Mouse (Mus musculus) embryonic facial prominence, embryonic 13.5 days (tissue): Measurements from ENCODE around the gene Fxn. TPM values are rescaled to one million over a fixed set of nuclear protein-coding genes. Genes with fewer than 3 reads are reported as not detected.

ENCODE experiments used
- ATAC-seq: fragments of 200-750 bp; cut with Nextera tagmentation; 2 replicates; pipeline ENCODE4 v1.8.0; 2017; ENCODE audit warnings: low read depth; ENCODE audit not compliant: insufficient number of reproducible peaks, insufficient read depth, low FRiP score, low TSS enrichment
- H3K27ac ChIP-seq: fragments of 300-500 bp; sonication (generic); 2 replicates; pipeline ENCODE4 v1.5.1; 2015; ENCODE audit warnings: moderate library complexity, mild to moderate bottlenecking, inconsistent platforms
- H3K27me3 ChIP-seq: fragments of 300-500 bp; sonication (generic); 2 replicates; pipeline ENCODE4 v1.6.1; 2015; ENCODE audit warnings: mild to moderate bottlenecking, inconsistent platforms
- H3K36me3 ChIP-seq: fragments of 300-500 bp; sonication (generic); 2 replicates; pipeline ENCODE4 v1.6.1; 2015; ENCODE audit warnings: mild to moderate bottlenecking, inconsistent platforms
- H3K4me1 ChIP-seq: fragments of 300-500 bp; sonication (generic); 2 replicates; pipeline ENCODE4 v1.6.1; 2015; ENCODE audit warnings: inconsistent platforms
- H3K4me2 ChIP-seq: fragments of 300-500 bp; sonication (generic); 2 replicates; pipeline ENCODE4 v1.6.1; 2015; ENCODE audit warnings: moderate library complexity, mild to moderate bottlenecking, inconsistent platforms
- H3K4me3 ChIP-seq: fragments of 300-500 bp; sonication (generic); 2 replicates; pipeline ENCODE4 v1.5.1; 2015; ENCODE audit warnings: mild to moderate bottlenecking, inconsistent platforms
- H3K9ac ChIP-seq: fragments of 300-500 bp; sonication (generic); 2 replicates; pipeline ENCODE4 v1.6.1; 2015; ENCODE audit warnings: mild to moderate bottlenecking, inconsistent platforms
- H3K9me3 ChIP-seq: fragments of 300-500 bp; sonication (generic); 2 replicates; pipeline ENCODE4 v1.6.1; 2016; ENCODE audit warnings: inconsistent platforms
- WGBS: fragments of 180-500 bp; shearing (Covaris S2); methylation state at CpG from one replicate; pipeline ENCODE4 v1.1.7; 2015; ENCODE audit warnings: mixed read lengths; 5-methylcytosine and 5-hydroxymethylcytosine counted together
- polyA plus RNA-seq: library from polyadenylated mRNA; unstranded; fragments of >200 nt; fragmentation: Nextera tagmentation; extraction: Ambion mirVana; gene quantifications from 2 replicates; pipeline ENCODE4 v1.2.1, GENCODE M21; 2015

Gene Fxn
- polyA plus RNA-seq, 1 experiment from 2014 or later, result 54.6 TPM

- no peak for ATAC-seq
Observed at GRCm38 (mm10) chr19:24212552-24213249, 67.7 kb downstream of the Fxn start.

More at GRCm38 (mm10) chr19:24212552-24213249, 67.7 kb downstream of the Fxn start:
- no peak overlapping the region for H3K4me3 ChIP-seq
- H3K9me3 ChIP-seq, result no peaks in the 10 kb centered on the region
- H3K4me1 ChIP-seq, result no peaks in the 10 kb centered on the region
- H3K9ac ChIP-seq, result no peak overlapping the region
- 79% methylated on average over 12 of the region's 12 CpGs for WGBS
- H3K27ac ChIP-seq, result no peak overlapping the region
- no peaks in the 10 kb centered on the region for H3K36me3 ChIP-seq
- H3K4me2 ChIP-seq, result no peak overlapping the region
- H3K27me3 ChIP-seq, result no peaks in the 10 kb centered on the region

Other genes starting within 250 kb of the Fxn start
- gene Fam189a2, start 249.6 kb downstream of the Fxn start, polyA plus RNA-seq, result 0.47 and 0.48 TPM in 2 replicates
- gene Tjp2, start 55.6 kb downstream of the Fxn start, polyA plus RNA-seq, result 16.5 and 17.5 TPM in 2 replicates
- gene Fam122a, start 196.8 kb upstream of the Fxn start, polyA plus RNA-seq, result 58.2 and 59.4 TPM in 2 replicates